Mouse (Mus musculus) fibroblast of lung, adult 2 months (primary cell): Measurements from ENCODE around the gene Prex1.
"Not testable (repeated sequence)": the region's sequence is repeated elsewhere in the genome, so short reads cannot be mapped to it uniquely, and the experiment has no call there.

Source experiments
- DNase-seq: peaks from one replicate; pipeline ENCODE4 v3.0.0-alpha.2; 2011; ENCODE audit warnings: low read depth

The Prex1 gene

DNA sequence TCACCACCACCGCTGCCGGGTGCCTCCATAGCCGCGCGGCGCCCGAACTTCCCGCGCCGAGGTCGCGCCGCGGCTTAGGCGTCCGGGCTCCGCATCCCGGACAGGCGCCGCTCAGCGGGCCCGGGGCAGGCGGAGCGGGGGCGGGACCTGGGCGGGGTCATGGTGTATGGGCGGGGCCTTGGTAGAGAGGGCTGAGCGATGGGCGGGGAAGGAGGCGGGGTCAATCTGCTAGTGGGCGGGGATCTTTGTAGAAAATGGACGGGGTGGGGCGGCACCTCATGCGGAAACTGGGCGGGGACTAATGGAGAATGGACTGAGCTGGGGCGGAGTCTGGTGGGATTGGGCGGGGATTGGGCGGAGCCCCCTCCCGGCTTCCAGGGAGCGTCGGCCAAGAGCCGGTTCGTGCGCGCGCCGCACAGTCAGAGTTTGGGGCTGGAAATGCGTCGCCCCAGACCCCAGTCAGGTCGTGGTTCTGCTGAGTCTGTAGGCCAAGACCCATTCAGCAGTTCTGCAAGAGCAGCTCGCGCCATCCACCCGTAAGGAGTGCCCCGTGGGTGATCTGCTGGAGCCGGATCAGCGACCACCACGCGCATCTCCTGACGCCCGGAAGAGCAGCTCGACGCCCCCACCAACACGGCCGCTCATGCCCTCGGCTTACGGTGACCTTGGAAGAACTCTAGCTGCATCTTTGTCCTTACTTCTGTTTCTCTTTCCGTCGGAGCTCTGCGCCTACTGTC is at the start of gene Prex1:
Prex1 (minus strand) TSS at position 143 of the 737 bp plus-strand sequence.
- DNase-seq, result peak; percentile 71

DNA sequence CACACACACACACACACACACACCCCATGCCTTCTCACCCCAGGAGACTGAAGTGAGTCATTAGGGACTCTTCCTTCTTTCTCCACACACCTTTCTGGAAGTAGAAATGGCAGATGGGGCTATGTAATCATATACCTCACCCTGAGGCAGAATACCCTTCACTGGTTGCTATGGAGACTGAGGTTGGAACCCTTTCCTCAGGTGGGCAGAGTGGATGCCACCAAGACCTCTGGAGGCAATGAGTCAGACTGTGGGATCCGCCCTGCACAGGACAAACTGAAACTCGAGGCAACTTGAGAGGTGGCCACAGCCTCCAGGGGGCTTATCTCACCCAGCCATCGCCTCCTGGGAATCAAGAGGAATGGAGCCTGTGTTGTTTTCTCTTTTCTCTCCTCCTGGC is 44.3 kb upstream of the Prex1 start:
- no peak for DNase-seq

DNA sequence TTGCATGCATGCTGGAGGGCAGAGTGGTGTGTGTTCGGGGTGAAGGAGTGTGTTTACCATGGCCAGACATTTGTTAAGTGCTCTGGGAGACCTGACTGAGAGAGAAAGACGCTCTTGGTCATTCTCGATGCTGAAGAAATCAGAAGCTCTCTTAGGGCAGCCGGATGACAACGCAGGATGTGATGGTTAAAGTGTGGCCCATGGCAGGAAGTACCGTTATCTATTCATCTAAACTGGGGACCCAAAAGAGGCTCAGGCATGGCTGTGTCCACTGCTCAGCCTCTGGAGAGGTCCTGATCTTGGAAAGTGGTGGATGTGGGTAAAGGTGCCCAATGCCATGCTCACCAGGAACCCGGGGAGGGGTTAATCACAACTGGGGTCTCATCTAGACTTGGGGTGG is 41.1 kb upstream of the Prex1 start:
- no peak for DNase-seq

DNA sequence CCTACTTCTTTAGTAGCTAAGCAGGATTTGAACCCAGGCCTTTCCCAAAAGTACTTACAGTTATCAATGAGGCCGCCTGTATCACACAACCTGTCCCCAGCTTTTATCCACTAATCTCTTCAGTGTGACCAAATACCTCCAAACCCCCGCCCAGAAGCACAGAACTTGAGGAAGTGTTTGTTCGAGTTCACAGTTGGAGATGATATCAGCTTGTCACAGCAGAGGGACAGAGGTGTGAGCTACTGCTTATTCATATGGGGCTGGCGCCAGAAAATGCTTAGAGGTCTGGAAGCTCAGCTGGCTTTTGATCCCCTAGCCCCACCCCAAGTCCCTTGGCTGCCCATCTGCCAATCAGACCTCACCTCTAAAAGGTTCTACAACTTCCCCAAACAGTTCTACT is 40.6 kb upstream of the Prex1 start:
- no peak for DNase-seq

DNA sequence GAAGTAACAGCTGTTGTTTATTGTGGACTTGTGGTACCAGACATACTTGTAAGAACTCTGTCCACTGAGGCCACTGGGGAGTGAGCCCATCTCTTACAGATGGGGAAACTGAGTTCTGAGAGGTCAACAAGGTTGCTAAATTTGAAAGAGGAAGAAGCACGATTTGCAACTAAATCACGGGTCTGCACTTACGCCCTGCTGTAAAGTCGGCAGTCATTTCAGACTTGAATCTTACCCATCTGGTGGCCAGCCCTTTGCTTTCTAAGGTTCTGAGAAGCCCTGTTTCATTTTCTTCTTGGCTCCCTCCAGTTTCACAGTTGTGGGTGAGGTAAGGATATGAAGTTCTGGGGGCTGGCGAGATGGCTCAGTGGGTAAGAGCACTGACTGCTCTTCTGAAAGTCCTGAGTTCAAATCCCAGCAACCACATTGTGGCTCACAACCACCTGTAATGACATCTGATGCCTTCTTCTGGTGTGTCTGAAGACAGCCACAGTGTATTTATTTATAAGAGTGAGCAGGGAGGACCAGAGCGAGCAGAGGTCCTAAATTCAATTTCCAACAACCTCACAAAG is 37.1 kb upstream of the Prex1 start:
- no peak for DNase-seq

DNA sequence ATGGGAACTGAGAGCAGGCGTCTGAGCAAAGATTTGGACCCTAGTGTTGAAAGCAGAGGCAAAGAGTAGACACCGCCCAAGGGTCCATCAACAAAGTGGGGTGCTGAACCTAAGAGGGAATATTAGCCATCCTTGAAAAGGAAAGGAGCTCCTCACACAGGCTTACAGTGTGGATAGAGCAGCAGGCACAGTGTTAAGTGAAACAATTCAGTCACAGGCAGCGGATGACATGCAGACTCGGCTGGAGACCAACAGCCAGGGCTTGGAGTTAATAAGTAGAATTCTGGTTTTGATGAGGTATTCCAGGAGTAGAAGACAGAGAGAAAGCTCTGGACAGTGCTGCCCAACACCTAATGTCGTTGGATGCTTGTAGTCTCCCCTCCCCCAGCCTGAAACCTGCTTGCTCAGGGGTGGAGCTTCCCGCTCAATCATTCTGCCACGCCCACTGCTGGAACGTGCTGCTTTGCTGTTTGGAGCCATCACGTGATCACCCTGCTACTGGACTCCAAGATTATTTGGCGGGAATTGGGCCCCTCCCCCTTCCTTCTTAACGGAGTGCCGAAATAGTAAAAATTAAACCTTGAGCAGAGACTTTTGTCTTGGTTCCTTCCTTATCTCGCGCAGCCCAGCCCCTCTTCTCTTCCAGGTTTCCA is 32.8 kb upstream of the Prex1 start:
- not testable (repeated sequence) for DNase-seq

DNA sequence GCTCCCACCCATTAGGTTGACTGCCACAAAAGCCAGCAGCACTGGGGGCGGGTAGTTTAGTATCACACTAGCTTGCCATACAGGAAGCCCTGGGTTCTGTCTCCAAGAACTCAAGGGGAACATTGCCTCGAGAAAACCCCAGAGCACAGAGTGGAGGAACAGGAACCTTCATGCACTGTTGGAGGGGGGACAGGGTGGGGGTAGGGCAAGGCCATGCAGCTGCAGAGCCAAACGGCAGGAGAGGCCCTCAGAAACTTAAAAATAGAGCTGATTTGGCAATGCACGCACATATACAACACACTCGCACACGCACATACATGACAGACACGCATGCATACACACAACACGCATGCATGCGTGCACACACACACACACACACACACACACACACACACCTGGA is 32.2 kb upstream of the Prex1 start:
- no peak for DNase-seq

DNA sequence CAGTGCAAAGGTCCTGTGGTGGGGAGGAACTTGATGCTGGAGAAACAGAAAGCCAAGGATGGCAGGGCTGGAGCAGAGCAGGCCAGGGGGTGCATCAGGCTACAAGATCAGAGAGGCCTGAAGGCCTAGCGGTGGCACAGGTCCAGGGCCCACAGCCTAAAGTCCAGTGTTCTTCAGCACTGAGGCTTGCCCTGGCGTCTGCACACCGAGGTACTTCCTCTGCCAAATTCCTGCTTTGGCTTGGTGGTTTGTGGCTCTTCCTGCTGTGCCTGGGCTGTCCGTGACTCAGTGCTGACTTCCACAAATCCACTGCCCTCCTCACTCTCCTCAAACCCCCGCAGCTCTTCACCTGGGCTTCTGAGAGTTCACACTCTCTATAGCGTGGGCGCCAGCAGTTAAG is 30.8 kb upstream of the Prex1 start:
- DNase-seq, result peak; percentile 57

DNA sequence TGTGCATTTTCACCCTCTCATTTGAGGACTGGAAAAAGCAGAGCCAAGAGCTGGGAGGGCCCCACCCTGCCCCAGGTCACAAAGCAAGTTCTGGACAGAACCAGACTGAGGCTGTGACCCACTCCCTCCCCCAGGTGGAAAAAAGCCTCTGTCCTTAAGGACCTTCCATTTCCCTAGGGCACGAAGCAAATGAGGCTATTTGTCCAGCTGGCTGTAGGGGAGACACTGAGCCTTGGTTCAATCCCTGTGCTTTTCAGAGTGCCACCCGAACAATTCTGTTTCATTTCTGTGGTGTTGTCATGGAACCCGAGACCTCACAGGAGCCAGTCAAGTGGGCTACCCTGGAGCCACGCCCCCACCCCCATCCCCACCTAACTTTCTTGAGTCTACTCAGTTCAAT is 29.9 kb upstream of the Prex1 start:
- no peak for DNase-seq

DNA sequence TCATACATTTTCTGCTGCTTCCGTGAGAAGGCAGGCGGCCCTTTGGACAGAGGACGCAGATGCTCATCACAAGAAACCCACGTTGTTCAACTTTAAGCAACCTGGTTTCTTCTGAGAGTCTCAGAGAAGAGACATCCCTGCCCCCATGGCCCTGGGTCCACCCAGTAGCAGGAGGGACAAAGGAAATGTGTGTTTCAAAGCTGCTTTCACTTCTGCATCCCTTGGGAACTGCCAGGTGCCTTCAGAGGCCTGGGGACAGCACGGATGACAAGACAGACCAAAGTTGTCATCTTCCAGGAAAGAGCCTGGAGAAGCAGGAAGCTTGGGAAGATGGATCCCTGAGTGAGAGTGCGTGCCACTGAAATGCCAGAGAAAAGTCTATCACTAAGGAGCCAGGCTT is 27.8 kb upstream of the Prex1 start:
- DNase-seq, result no peak

DNA sequence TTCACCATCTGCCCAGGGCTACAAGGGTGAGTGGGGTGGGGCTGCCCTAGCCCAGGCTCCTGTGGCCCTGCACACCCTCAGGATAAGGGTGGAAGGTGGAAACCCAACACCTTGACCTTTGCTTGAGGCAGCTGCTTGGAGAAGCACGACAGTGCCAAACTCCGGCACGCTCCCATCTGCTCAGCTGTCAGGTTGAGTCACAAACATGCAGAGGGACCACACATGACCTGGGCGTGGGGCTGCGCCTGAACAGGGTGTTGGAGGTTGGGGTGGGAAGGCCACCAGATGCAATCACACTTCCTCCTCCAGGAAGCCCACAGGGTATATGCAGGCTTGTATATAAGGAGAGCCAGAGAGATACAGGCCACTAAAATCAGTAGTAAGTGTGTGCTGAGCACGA is 26.8 kb upstream of the Prex1 start:
- DNase-seq, result no peak

DNA sequence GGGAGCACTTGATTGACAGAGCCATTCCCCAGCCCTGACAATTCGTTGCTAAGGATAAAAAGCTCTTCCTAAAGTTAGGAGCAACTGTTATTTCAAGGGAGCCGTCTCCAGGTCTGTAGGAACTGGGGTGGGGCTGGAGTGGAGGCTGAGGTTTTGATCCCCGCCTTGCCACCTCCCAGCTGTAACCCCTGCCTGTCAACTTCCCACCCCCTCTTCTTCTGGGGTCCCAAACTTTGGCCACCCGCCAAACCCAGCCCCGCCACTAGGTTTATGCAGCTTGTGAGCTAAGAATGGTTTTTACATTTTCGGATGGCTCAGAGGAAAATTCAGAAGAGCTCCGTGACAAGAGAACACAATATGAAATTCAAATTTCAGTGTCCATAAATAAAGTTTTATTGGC is 23.7 kb upstream of the Prex1 start:
- no peak for DNase-seq

DNA sequence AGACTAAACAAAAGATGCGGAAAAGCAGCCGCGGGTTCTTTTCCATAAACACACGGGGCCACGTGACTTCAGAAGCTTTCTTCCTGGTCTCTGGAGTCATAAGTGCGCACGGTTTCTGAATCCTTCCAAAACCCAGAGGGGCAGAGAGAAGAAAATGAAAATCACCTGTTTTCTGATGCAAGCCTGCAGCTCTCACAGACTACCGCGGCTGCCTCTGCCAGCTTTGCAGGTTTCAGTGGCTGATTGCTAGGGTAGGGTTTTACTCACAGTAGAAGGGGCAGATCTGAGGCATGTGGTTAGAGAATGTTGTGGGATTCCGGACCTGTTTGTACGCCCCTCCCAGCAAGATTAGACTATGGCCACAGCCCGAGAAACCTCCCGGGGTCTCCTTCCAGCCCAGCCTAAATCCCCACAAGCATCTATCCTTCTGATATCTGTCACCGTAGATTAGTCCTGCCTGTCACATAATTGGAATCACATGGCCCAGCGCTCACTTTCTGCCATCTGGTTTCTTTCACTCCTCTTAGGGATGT is 21.9 kb upstream of the Prex1 start:
- peak; percentile 48 for DNase-seq

DNA sequence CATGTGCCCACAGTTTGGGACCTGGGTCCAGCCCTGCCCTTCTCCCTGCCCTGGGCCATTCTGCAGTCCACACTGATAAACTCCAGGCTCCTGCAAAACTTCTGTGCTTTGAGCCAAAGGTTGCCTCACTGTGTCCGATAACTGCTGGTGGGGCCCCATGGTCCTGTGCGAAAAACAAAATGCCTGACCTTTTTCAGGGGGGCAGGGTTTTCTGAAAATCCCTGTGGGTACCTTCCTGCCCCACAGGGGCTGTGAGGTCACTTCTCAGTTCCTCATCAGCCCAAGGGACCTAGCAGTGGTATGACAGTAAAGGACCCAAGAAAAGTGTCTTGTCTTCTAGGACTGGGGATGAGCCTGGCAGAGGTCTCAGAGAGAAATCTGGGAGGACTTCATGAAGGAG is 19.2 kb upstream of the Prex1 start:
- no peak for DNase-seq

DNA sequence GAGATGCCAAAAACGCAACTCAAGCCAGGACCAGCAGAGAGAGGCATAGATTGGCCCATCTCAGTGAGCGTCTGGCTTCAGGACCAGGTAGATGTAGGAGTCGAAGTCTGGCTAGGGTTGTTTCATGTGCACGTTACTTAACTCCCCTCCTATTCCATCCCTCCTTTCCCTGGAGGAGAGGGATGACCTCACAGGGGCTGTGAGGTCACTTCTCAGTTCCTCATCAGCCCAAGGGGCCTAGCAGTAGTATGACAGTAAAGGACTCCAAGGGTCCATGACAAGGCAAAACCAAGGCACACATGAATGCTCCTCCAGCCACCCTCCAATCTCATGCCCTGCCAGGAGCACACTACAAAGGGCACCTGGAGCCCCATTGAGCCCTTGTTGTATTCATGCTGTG is 18.5 kb upstream of the Prex1 start:
- no peak for DNase-seq

DNA sequence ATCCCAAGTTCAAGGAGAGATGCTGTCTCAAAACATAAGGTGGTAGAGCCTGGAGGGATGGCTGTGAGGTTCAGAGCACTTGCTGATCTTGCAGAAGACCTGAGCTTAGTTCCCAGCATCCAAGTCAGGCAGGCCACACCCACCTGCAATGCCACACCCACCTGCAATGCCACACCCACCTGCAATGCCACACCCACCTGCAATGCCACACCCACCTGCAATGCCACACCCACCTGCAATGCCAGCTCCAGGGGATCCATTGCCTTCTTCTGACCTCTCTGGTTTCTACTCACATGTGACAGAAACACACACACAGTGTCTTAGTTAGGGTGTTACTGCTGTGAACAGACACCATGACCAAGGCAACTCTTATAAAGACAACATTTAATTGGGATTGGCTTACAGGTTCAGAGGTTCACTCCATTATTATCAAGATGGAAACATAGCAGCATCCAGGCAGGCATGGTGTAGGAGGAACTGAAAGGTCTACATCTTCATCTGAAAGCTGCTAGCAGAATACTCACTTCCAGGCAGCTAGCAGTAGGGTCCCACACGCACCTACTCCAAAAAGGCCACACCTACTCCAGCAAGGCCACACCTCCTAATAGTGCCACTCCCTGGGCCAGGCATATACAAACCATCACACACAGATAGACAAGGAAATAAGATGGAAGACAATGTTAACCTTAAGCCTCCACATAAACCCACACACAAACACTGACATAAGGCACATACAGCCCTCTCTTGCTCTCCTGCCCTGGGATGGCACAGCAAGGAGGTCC is 17.7 kb upstream of the Prex1 start:
- not testable (repeated sequence) for DNase-seq

DNA sequence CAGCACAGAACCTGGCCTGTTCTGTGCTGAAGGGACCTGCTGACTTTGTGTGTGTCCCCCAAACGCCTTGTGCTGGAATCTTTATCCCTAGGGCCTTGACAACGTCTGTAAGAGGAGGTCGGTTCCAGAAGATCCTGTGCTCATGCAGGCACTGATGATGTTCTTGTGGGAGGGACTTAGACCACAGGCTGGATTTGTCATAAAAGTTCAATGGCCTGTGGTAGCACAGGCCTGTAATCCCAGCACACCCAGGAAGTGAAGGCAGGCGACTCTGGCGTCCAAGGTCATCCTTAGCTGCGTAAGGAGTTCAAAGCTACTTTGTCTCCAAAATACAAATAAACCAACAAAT is 16.9 kb upstream of the Prex1 start:
- no peak for DNase-seq

DNA sequence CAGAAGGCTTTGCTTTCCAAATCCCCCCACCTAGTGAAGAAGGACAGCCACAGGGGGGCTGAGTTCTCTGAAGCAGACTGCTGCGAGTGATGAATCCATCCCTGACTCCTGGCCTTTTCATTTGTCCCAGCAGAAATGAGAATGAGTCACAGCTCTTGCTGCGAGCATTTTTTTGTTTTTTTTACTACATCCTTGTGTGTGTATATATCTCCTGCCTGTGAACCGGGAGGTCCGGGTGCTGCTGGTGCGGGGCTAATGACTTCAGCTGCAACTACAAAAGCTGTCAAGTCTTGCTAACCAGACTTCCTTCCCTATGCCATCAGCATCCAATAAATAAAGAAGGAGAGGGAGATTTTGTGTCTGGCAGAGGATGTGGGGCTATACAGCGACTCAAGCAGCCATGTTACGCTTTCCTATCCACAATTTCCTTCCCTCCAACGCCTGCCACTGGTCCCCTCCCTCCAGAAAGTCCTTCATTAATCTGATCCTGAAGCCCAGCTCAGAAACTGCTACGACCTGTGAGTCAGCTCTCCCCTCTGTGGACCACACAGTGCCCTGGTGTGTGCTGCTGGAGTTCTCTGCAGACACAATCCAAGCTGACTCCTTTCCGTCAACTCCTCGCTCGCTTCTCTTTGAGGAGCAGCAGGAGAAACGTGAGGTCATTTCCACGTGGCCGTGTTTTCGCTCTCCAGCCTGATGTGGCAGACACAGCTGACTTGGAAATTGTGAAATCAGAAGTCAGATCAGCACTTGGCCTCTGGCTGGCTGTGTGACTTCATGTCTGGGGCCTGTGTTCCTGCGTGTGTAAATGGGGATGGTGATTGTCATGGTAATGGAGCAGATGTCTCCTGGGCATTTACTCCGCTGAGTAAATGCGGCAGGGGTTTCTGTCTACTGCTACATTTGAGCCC is 16.3 kb upstream of the Prex1 start:
- DNase-seq, result peak; percentile 91

DNA sequence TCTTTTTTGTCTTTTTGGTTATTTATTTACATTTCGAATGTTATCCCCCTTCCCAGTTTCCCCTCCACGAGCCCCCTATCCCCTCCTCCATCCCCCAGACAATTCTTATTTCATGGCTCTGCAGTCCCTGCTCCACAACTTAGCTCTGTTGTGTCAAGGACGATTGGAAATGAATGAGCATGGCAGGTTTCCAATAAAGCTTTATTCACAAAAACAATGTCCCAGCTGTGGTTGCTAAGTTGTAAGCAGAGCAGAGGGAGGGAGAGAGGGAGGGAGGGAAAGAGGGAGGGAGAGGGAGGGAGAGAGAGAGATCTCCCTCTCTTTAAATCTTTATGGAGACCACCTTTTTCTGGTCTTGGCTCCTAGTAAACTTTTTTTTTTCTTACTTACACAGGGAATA is 15.4 kb upstream of the Prex1 start:
- no peak for DNase-seq

DNA sequence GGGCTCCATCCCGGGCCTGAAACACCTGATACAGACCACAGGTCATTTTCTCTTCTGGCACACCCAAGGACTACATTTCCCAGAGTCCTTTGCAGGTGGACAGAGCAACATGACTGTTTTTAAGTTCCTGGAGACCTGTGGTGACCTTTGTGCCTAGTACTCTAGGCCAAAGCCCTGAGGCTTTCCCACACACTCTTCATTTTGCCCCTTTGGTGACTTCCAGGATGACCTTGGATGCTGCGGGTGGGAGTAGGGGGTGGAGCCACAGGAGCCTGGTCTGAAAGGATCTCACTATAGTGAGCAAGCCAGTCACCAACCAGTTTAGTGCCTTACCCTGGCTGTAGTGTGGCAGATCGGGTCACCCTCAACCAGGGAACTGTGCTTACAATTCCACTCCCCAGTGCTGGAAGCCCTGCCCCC is 14.6 kb upstream of the Prex1 start:
- DNase-seq, result no peak

DNA sequence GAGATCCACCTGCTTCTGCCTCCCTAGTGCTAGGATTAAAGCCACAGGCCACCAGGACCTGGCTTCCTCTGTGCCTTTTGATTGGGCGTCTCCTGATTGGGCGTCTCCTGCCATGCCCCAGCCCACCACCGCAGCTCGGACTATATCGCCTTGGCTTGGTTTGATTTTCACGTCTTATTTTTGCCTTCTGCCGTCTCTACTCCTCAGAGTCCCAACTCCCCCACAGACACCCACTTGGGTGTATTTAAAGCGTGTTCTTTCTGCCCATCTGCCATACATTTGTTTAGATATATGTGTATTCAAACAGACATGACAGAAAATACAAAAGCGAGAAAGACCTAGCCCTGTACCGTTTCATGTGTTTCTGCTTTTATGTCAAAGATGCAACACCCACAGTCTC is 14.2 kb upstream of the Prex1 start:
- no peak for DNase-seq

DNA sequence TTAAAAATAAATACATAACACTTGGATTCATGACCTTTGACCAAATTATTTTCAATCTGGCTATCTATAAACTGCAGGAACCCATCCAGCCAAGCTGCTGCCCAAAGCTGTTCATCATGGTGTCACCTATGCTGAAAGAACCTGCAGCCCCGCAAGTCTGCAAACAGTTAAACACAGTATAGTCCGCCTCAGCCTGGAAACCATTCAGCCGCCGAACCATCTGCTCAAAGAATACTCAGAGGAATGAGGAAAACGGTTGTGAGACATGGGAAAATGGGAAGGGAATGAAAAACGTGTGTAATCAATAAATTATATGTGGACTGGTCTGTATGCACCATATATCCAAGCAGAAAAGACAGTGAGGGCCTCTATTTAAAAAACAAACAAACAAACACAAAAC is 13.3 kb upstream of the Prex1 start:
- DNase-seq, result no peak
